Mouse (Mus musculus) layer of hippocampus, postnatal 25 days (tissue): ENCODE measurements around the gene Scamp1. TPM values are rescaled to one million over a fixed set of nuclear protein-coding genes. Genes with fewer than 3 reads are reported as not detected.

Source experiments
- DNase-seq, 2 experiments: peaks; one replicate each; pipeline ENCODE4 v3.0.0; 2022; ENCODE audit warnings: mixed read lengths in 2 of 2, low spot score in 1 of 2; ENCODE audit errors: extremely low spot score in 1 of 2
- total RNA-seq, 2 experiments: library from RNA; stranded (reverse); gene quantifications; 2 replicates each; pipeline ENCODE4 v1.2.3; 2021

The Scamp1 gene
- total RNA-seq, 2 experiments from 2014 or later = 179 TPM

DNA sequence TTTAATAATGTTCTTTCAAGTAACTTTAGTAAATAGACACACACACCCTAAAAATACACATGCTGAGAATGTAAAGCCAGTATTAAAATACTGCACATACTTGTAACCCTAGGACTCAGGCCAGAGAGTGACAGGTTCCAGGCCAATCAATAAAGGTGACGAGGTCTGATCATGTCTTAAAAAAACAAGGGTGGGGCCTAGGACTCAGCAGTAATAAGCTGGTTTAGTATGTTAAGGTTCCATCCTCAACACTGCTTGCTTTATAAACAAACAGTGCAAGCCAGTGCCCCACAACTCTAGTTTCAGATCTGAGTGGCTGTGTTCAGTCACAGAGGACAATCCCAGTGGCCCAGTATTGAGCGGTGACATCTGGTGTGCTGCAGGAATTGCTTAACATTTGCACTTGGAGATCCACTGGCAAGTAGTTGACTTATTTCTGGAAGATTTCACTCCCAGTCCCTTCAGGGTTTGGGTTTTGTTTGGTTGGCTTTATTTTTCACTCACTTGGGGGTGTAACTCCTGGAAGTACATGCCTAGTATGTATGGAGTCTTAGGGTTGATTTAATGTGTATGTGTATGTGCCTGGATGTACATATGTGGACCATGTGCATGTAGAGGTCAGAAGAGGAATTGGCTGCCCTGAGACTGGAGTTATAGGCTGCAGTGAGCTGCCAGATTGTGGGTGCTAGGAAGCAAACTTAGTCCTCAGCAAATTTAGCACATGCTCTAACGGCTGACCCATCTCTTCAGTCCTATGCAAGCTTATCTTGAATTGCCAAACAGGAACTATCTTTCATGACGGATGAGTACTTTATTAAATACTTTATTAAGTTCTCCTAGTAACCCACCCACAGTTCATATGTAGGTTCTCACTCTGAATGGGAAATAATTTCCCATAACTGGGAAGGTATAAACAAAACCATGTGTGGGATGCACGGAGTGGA lies 104.9 kb downstream of the Scamp1 start:
- no peak for DNase-seq

GRCm38 (mm10) chr13:94178401-94179040 lies 107.1 kb downstream of the Scamp1 start:
- peak; percentile 43 to 46 for DNase-seq

DNA sequence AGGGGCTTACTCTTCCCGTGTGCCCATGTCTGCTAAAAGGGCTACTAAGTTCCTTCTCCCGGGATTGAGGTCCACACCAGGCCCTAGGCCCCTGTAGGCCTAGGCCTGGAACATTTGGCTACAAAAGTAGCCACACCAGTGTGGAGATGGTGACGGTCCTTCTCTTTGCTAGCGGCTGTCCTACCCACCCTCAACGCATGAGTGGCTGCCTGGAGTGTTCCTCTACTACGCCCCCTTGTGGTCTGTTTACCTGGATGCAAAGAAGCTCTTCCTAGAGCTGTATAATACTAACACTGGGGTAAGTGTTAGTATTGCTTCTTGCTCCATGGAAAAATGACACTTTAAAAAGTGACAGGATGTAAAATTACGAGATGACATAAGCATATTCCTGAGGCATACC lies 108.5 kb downstream of the Scamp1 start:
- DNase-seq = no peak

GRCm38 (mm10) chr13:94175379-94176050 lies 110.1 kb downstream of the Scamp1 start:
- no peak for DNase-seq

DNA sequence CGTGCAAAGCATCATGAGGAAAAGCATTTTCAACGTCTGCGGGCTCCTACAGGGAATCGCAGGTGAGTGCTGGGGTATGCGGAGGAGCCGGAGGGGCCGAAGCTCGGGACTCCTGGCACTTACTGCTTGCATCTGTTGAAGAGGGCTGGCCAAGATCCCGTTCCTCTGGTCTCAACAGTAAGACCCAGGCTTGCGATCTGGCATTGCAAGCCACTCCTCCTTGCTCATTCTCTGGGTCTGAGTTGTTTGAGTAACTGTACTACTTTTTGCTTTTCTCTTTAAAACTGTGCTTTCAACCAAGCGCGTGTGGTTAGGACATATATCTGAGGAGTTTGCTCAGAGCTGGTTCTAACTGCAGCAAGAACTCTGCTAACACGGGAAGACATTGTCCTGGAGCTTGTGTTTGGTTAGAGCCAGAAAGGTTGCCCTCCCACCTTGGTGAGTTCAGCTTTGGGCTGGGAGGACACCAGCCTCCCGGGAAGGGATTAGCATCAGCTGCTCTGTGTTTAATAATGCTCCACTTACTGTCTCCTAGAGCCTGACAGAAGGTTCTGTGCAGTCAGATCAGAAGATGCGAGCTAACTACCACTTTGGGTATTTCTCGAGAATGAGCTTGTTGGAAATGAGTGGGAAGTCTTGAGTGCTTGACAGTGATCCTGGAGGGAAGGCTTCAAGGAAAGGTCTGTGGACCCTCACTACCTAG lies 110.9 kb downstream of the Scamp1 start:
- no peak for DNase-seq

- DNase-seq = peak; percentile 41
Observed at GRCm38 (mm10) chr13:94173633-94174576, 111.8 kb downstream of the Scamp1 start.

DNA sequence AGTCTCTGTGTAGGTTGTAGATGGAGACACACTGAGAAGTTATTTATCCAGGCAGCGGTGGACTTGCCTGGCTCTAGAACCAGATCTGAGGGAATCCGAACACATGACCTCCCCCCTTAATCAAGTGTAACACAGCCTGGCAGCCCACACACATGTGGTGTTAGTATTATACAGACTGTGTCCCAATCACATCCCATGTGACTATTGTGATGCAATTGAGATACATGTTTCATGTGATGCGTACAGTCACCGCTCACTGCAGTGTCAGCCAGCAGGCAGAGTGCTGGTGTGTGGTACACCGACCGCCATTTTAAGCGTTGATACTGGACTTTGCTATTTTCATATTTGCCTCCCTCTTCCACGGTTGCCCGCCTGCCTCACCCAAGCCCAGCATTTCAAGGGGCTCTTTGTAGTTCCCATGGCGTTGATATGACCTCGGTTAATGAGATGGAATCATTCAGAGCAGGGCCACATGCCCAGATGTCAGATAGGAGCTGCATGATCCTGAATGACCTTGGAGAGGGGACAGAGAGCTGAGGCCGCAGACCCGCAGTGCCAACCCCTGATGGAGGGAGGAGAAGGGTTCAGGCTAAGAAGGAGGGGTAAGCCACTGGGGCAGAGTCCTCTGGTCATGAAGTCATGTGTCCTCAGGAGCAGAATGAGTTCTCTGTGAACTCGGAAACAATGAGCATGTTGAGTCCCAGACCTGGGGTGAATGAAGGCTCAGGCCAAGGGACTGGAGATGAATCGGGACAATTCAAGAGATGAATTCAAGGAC lies 112.9 kb downstream of the Scamp1 start:
- DNase-seq = no peak

GRCm38 (mm10) chr13:94171612-94172011 lies 114.0 kb downstream of the Scamp1 start:
- no peak for DNase-seq

GRCm38 (mm10) chr13:94169325-94169916 lies 116.2 kb downstream of the Scamp1 start:
- no peak for DNase-seq

DNA sequence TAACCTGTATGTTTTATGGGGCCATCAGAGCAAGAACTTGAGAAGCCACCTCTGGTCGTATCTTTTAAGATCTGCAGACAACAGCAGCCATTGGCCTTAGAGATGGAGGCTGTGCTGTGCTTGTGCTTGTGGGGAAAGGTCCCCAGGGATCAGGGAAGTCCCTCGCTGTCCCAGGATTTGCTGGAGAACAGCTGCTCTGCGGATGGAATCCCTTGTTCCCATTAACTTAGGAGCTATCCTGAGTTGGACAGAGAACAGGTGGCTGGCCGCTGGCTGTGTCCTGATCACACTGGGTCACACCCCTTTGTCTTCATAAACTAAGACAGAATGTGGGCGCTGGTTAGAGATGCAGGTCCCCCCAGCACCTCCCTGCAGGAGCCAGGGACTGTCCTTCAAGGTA lies 117.3 kb downstream of the Scamp1 start:
- no peak for DNase-seq

GRCm38 (mm10) chr13:94164501-94164900 lies 121.2 kb downstream of the Scamp1 start:
- DNase-seq = no peak

DNA sequence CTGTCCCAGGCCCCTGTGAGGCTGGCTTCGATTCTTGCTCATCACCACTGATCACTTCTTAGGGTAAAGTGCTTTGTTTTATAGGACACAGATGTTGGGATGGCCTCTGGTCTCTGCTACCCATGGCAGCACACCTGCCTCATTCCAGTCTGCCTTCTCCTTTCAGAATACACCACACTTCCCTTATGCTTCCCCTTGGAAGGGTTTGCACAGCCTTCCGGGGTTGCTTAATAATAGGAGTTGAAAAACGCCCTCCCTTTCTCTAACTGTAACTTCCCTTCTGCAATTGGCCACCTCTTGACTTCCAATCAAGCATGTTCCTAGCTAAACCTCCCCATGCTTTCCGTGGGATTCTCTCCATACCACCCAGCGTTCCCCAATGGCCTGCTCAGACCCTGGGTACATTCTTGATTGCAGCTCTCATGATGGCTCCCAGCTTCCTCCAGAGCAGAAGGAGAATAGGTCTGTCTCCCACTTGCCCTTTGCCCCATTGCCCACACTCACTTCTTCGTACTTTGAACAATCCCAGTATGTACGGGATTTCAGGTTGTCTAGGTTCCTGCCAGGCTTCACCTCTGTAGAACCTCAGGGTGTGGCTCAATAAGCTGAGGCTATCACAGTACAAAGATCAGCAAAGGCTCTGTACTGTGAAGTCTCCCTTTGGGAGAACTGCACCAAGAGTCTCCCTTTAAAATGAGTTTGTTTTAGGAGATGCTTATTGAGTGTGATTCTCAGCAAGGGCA lies 126.0 kb downstream of the Scamp1 start:
- DNase-seq = no peak

GRCm38 (mm10) chr13:94158864-94159477 lies 126.7 kb downstream of the Scamp1 start:
- no peak for DNase-seq

DNA sequence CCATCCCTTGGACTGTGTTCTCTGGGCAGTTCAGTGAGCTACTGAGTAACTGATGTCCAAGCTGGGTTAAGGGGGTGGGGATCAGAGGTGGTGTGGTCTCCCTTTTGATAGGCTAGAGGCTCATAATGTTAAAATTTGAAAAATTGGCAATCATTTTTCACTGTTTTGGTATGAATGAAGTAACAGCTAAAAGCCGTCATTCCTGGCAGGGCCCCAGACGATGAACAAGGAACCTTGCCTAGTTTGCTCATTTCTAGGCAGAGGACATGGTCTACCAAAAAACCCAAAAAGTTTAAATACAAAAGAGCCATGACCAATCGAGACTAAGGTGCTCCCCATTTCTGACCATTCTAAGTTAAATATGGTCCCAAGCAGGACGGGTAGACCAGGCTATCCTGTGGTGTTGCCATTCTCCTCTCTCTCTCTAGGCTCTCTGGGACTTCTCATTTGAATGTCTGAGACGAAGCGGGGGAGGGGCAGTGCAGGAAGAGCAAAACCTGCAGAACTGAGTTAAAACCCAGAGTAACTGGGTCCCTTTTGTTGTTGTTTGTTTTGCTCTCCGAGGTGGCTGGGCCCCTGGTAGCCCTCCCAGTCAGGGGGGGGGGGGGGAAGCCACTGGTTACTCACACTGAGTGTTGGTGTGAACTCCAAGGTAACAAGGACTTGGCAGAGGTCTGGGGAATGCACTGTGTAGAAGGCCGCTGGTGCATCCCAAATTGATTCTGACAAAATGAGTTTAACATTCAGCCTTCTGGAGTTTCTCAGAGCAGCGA lies 129.8 kb downstream of the Scamp1 start:
- DNase-seq = no peak

DNA sequence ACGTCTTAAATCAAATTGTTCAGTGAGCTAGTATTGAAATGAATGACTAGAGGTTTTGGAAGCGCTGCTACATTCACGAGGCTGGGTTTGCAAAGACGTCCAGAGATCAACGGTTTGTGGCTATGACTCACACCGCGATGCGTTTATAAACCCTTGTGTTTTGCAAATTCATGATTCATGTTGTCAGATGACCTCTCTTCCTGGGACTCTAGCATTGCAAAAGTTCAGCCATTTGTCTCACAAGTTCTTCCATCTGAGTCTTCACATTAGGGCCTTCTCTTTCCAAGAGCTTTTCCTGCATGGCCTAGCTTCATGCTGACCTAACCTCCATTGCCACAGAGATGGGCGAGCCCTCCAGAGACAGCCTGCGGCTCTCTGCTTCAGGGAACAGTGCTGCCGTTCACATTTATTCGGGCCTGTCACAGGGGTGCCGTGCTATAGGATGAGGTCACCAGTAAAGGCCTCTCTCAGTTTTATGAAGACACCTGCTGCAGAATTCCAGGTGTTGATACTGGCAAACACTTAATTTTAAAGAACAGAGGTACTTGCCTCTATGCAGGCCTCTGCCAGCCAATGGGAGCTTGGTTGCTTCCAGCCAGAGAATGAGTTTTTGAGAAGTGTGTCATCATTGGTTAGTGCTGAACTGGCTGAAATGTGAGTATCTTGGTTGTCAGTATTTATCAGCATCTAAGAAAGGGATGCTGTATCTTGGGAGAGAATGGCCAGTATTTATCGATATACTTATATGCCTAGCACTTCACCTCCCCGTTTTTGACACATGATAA lies 131.0 kb downstream of the Scamp1 start:
- DNase-seq = no peak

DNA sequence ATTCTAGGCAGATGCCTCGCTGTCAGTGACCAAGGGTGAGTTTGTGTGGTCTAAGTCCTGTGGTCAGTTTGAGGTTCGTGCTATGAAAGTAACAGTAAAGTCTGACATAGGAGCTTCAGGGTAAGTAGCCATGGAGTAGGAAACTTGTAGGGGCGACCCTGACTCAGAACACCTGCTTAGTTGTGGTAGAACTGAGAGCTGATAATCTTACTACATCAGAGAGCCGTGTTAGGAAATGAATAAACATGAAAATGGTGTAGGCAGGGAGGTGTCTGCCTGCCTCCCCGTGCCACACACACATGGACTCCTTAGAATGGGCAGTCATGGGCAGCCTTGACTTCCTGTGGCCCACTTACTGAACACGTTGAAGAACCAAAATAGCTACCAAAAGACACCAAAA lies 132.0 kb downstream of the Scamp1 start:
- DNase-seq = no peak
